Mouse (Mus musculus) forebrain, embryonic 15.5 days (tissue): ENCODE measurements at regions not wholly inside any gene's neighbourhood (a gene's known extent, or its start where the extent isn't known, plus 50 kb on each side); places are given as distances from the start of the nearest gene placed in this dataset.
A peak's percentile ranks its signal among the peaks of the same experiment; 100 is the strongest.

Experiments
- ATAC-seq: fragments of 200-750 bp; cut with Nextera tagmentation; replicated peaks from 2 replicates; pipeline ENCODE4 v1.8.0; 2017; ENCODE audit warnings: mild to moderate bottlenecking, moderate TSS enrichment, moderate library complexity
- H3K27ac ChIP-seq: fragments of 300-500 bp; sonication (generic); replicated peaks from 2 replicates; pipeline ENCODE4 v1.5.1; 2015; ENCODE audit warnings: mild to moderate bottlenecking, inconsistent platforms
- H3K27me3 ChIP-seq: fragments of 300-500 bp; sonication (generic); 2 replicates; pipeline ENCODE4 v1.6.1; 2015; ENCODE audit warnings: inconsistent platforms
- H3K36me3 ChIP-seq: fragments of 300-500 bp; sonication (generic); 2 replicates; pipeline ENCODE4 v1.6.1; 2015; ENCODE audit warnings: mild to moderate bottlenecking, inconsistent platforms
- H3K4me1 ChIP-seq: fragments of 300-500 bp; sonication (generic); 2 replicates; pipeline ENCODE4 v1.6.1; 2015; ENCODE audit warnings: inconsistent platforms
- H3K4me2 ChIP-seq: fragments of 300-500 bp; sonication (generic); replicated peaks from 2 replicates; pipeline ENCODE4 v1.6.1; 2015; ENCODE audit warnings: mild to moderate bottlenecking, inconsistent platforms
- H3K4me3 ChIP-seq: fragments of 300-500 bp; sonication (generic); 2 replicates; pipeline ENCODE4 v1.5.1; 2015; ENCODE audit warnings: mild to moderate bottlenecking, inconsistent platforms
- H3K9ac ChIP-seq: fragments of 300-500 bp; sonication (generic); replicated peaks from 2 replicates; pipeline ENCODE4 v1.6.1; 2015; ENCODE audit warnings: mild to moderate bottlenecking, inconsistent platforms
- H3K9me3 ChIP-seq: fragments of 300-500 bp; sonication (generic); 2 replicates; pipeline ENCODE4 v1.6.1; 2016; ENCODE audit warnings: inconsistent platforms
- WGBS: fragments of 180-500 bp; shearing (Covaris S2); methylation state at CpG from one replicate; pipeline ENCODE4 v1.1.7; 2015; ENCODE audit warnings: mixed read lengths; 5-methylcytosine and 5-hydroxymethylcytosine counted together

DNA sequence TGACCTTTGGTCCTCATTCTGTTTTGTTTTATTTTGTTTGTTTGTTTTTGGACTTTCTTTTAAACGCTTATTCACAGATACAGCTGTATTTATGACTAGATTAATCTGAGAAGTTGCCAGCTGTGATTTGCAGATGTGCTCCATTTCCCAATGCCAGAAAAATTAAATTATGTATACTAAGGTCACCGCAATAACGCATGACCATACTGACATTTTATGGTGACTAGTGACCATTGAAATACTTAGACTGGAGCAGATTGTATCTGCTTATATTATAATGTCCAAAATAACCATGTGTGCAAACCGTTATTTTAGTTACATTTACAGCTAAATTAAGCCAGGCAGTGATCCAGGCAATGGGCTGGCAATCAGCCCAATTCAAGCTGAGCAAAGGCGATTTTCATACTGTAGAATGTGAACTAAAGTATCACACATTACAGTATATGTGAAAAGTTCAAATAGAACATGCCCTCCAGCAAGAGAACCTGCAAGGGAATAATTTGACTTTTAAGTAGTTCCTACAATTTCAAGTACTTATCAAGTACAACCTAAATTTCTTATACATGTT, 1401.0 kb upstream of the Gm7489 start:
- Histone ChIP-seq H3K36me3 (no peaks in the 10 kb centered on the region), H3K9me3 (no peaks in the 10 kb centered on the region), H3K27ac (no peak overlapping the region), H3K9ac (no peak overlapping the region), H3K4me2 (no peak overlapping the region), H3K4me3 (no peak overlapping the region), H3K27me3 (no peaks in the 10 kb centered on the region), H3K4me1 (no peaks in the 10 kb centered on the region)
- 69% methylated on average over 5 of the region's 5 CpGs for WGBS
- ATAC-seq = no peak

DNA sequence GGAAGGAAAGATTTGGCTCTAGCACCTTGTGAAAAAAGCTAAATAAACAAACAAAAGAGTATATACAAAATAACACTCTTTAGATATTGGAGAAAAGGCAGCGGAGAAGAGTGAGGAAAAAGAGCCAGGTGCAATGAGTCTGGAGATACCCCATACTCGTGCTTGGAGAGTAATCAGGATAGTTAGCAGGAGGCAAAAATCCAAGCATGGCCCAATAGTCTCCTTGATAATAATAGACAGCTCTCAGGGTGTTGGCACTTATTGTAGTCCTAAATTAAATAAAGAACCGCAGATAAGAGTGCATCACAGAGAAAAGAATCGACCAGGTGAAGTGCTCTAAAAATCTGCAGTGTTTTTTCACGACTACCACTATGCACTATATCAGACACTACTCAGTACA, 1400.4 kb upstream of the Gm7489 start:
- Histone ChIP-seq H3K36me3 (no peaks in the 10 kb centered on the region), H3K27me3 (no peaks in the 10 kb centered on the region), H3K4me2 (no peak overlapping the region), H3K9me3 (no peaks in the 10 kb centered on the region), H3K4me3 (no peak overlapping the region), H3K9ac (no peak overlapping the region), H3K4me1 (no peaks in the 10 kb centered on the region), H3K27ac (no peak overlapping the region)
- ATAC-seq = no peak
- WGBS = 81% methylated on average over 5 of the region's 5 CpGs

DNA sequence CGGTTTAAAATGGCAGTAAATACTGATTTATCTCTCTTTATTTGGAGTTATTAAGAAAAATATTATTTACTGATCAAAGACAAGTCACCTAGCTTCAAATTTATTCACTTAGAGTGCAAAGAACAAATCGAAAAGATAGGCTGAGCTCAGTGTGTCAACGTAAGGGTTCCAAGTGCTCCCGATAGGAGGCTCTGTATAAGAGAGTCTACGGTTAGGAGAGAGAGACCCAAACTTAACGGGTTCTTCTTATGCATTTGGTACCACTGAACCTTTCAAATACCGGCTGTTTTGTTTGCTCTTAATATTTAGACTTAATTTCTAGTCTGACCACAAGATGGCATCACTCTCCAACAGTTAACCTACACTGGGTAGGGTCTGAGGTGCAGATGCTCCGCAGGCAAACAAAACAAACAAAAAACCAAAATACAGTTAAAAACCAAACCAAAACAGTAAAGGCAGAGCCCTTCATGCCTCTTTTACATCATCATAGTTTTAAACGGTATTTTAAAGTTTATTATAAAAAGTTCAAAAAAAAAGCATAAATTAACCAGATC, 1379.4 kb upstream of the Gm7489 start:
- H3K9ac ChIP-seq = no peak overlapping the region
- H3K27me3 ChIP-seq = no peaks in the 10 kb centered on the region
- no peaks in the 10 kb centered on the region for H3K9me3 ChIP-seq
- H3K36me3 ChIP-seq = no peaks in the 10 kb centered on the region
- no peak overlapping the region for H3K27ac ChIP-seq
- no peak overlapping the region for H3K4me2 ChIP-seq
- H3K4me3 ChIP-seq = no peak overlapping the region
- 28% methylated on average over 9 of the region's 9 CpGs for WGBS
- ATAC-seq = peak; percentile 87
- 0 out of 2 replicates have a peak, but pooled peaks cover 4% of the 10 kb centered on the region for H3K4me1 ChIP-seq

DNA sequence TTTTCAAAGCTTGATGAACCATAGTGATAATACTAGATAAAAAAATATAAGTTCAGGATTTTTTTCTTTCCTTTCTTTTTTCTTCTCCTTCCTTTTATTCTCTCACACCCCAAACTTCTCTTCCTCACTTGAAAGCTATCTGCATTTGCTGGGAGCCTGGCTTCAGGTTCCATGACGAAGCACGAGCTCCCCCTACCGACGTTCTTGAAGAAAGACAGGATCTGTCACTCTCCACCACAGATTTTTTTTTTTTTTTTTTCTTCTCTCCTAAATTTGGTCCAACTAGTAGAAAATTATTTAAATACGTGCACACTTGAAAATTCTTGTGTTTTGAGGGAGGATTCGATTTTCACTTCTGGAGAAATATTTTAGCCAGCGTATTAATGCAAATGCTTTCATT, 1377.8 kb upstream of the Gm7489 start:
- Histone ChIP-seq H3K4me1 (0 out of 2 replicates have a peak, but pooled peaks cover 4% of the 10 kb centered on the region), H3K9ac (no peak overlapping the region), H3K36me3 (no peaks in the 10 kb centered on the region), H3K27me3 (no peaks in the 10 kb centered on the region), H3K4me2 (no peak overlapping the region), H3K4me3 (no peak overlapping the region), H3K27ac (no peak overlapping the region), H3K9me3 (no peaks in the 10 kb centered on the region)
- 4% methylated on average over 7 of the region's 7 CpGs for WGBS
- ATAC-seq = 0 out of 2 replicates have a peak, but pooled peaks have one; percentile 9

DNA sequence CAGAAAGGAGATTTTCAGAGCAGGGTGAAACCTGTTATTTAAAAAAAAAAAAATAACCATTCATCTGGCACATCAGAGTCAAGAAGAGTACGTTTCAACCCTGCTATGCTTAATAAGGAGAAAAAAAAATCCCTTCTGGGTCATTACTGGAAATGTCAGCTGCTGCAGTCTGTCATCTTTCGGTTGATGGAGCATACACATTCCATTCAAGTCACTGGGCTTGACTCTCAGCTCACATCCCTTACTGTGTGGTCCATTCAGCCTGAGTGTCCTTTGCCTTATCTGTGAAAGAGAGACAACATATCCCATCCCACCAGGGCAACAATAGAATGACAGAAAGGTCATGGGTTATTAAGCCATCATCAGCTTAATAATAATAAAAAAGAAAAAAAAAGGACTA, 1376.1 kb upstream of the Gm7489 start:
- no peak overlapping the region for H3K4me2 ChIP-seq
- H3K9me3 ChIP-seq = no peaks in the 10 kb centered on the region
- no peaks in the 10 kb centered on the region for H3K27me3 ChIP-seq
- 0 out of 2 replicates have a peak, but pooled peaks cover 4% of the 10 kb centered on the region for H3K4me1 ChIP-seq
- WGBS = 49% methylated on average over 2 of the region's 2 CpGs
- no peak overlapping the region for H3K4me3 ChIP-seq
- H3K9ac ChIP-seq = no peak overlapping the region
- no peak overlapping the region for H3K27ac ChIP-seq
- no peak for ATAC-seq
- H3K36me3 ChIP-seq = no peaks in the 10 kb centered on the region

DNA sequence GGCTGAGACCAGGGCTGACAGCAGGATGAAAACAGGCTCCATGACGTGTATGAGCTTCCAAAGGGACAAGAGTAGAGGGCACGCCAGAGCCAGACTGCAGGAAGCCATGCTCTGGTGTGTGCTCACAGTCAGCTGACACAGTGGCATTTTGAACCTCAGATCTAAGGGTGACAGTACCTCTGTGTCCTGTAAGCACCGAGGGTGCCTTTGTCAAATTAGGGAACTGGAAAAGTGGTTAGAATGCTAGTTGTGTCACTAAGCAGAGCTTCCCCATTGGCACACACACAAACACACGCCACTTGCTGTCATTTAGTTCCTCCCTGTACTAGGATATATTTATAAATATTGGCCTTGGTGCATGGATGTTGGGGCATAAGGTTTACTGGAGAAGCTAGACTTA, 1374.6 kb upstream of the Gm7489 start:
- H3K4me2 ChIP-seq = no peak overlapping the region
- H3K9me3 ChIP-seq = no peaks in the 10 kb centered on the region
- no peak for ATAC-seq
- WGBS = 77% methylated on average over 4 of the region's 4 CpGs
- H3K9ac ChIP-seq = no peak overlapping the region
- H3K36me3 ChIP-seq = no peaks in the 10 kb centered on the region
- no peak overlapping the region for H3K4me3 ChIP-seq
- no peaks in the 10 kb centered on the region for H3K27me3 ChIP-seq
- H3K4me1 ChIP-seq = 0 out of 2 replicates have a peak, but pooled peaks cover 4% of the 10 kb centered on the region
- H3K27ac ChIP-seq = no peak overlapping the region

DNA sequence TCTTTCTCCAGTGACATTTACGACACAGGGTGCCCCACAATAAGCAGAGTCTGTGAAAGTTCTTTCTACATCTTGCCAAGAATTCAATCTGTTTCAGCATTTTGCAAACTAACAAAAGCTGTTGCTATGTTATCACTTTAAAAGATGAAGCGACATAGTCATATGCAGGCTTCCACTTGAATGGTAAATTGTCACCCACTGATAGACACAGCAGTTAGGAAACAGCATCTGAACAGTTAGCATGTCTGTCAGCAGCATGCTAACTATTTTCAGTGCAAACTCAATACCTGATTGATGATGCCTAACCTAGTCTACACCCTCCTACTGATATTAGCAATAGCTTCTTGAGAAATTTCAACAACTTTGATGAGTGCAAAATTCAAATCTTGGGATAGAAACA, 1348.1 kb upstream of the Gm7489 start:
- 76% methylated on average over 2 of the region's 2 CpGs for WGBS
- no peak overlapping the region for H3K27ac ChIP-seq
- H3K9me3 ChIP-seq = no peaks in the 10 kb centered on the region
- no peak overlapping the region for H3K4me2 ChIP-seq
- no peak overlapping the region for H3K9ac ChIP-seq
- no peak for ATAC-seq
- no peaks in the 10 kb centered on the region for H3K36me3 ChIP-seq
- no peaks in the 10 kb centered on the region for H3K27me3 ChIP-seq
- H3K4me3 ChIP-seq = no peak overlapping the region
- H3K4me1 ChIP-seq = no peaks in the 10 kb centered on the region

DNA sequence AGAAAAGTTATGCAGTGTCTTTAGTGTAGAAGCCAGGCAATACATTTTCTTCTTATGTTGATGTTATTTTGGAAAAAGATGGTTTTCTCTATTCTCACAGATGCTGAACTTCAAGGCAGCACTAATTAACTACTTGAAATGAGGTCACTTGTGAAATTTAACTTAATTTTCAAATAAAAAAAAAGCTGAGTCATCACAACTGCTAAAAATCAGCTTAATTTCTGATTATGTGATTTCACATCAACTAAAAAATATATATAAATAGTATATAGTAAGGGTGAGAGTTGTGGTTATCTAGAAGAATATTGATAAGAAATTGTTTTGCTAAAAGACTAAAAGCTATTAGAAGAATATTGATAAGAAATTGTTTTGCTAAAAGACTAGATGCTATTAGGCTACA, 1326.0 kb upstream of the Gm7489 start:
- Histone ChIP-seq H3K9me3 (no peaks in the 10 kb centered on the region), H3K4me3 (no peak overlapping the region), H3K4me1 (no peaks in the 10 kb centered on the region), H3K36me3 (no peaks in the 10 kb centered on the region), H3K27ac (no peak overlapping the region), H3K9ac (no peak overlapping the region), H3K4me2 (no peak overlapping the region), H3K27me3 (no peaks in the 10 kb centered on the region)
- ATAC-seq = no peak

DNA sequence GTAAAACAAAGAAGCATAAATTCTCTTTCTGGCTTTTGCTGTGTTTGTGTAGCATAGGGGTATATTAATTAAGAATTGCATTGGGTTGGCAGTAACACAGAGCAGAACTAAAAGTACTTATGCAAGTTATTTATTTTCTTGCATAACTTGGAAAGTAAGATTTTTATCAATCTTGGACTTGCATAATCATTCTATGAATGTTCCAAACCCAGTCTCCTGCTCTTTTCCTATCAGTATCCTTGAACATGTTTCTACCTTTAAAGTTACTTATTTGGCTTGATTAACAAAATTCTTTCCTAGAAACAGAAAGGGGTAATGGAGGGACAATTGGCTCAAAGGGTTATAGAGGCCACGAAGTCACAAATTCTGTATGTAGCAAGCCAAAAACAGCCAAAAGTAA, 1320.6 kb upstream of the Gm7489 start:
- Histone ChIP-seq H3K4me2 (no peak overlapping the region), H3K4me1 (no peaks in the 10 kb centered on the region), H3K9ac (no peak overlapping the region), H3K9me3 (no peaks in the 10 kb centered on the region), H3K27me3 (no peaks in the 10 kb centered on the region), H3K27ac (no peak overlapping the region), H3K4me3 (no peak overlapping the region), H3K36me3 (no peaks in the 10 kb centered on the region)
- whole genome bisulfite sequencing = 92% methylated on average over 1 of the region's 1 CpGs
- no peak for ATAC-seq

DNA sequence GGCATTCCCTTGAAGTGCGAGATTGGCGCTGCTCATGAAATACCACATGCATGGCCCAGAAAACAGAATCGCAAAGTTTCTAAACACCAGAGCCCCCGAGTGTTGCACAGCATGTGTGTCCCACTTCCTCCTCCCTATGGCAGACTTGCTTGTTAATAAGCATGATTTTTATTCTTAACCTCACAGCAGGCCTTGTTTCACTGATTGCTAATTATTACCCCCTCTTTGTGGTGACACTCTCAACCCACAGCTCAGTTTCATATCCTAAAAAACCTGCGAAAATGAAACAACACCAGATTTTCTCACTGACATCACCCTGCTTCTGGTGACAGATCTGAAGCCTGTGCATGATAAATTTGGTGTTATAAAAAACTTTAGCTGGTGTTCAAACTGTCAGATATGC, 1319.3 kb upstream of the Gm7489 start:
- H3K4me1 ChIP-seq = no peaks in the 10 kb centered on the region
- H3K4me3 ChIP-seq = no peak overlapping the region
- no peak overlapping the region for H3K4me2 ChIP-seq
- H3K9ac ChIP-seq = no peak overlapping the region
- 41% methylated on average over 5 of the region's 5 CpGs for WGBS
- H3K9me3 ChIP-seq = no peaks in the 10 kb centered on the region
- peak; percentile 94 for ATAC-seq
- no peaks in the 10 kb centered on the region for H3K27me3 ChIP-seq
- no peak overlapping the region for H3K27ac ChIP-seq
- no peaks in the 10 kb centered on the region for H3K36me3 ChIP-seq

DNA sequence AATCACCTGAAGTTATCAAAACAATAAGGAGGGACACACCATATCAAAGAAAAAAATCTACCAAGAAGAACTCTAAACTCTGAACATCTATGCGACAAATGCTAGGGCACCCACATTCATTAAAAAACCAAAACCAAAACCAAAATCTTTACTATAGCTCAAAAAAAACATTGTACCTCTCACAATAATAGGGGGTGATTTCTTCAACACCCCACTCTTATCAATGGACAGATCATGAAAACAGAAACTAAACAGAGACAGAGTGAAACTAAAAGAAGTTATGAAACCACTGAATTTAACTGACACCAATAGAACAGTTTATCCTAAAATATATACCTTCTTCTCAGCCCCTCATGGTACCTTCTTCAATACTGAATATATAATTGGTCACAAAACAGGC, 1314.5 kb upstream of the Gm7489 start:
- 96% methylated on average over 1 of the region's 1 CpGs for WGBS
- Histone ChIP-seq H3K4me3 (no peak overlapping the region), H3K27me3 (no peaks in the 10 kb centered on the region), H3K27ac (no peak overlapping the region), H3K4me2 (no peak overlapping the region), H3K9ac (no peak overlapping the region), H3K9me3 (no peaks in the 10 kb centered on the region), H3K36me3 (no peaks in the 10 kb centered on the region), H3K4me1 (no peaks in the 10 kb centered on the region)
- ATAC-seq = no peak

DNA sequence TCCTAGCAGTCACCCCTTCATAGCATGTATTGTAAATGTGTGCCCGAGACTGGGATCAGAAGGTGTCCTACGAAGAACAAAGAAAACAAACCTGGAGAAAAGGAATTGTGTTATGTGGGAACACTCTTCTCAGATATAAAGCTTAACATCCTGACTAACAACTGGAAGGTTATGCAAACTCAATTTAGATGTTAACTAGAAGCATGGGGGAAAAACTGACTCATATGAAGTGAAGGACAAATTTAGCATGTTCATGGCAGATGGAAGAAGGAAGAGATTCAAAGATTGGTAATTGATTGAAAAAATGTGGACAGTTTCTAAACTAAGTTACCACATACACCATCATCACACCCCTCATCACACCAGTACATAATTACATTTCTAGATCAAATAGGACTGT, 1307.1 kb upstream of the Gm7489 start:
- ATAC-seq = no peak
- WGBS = 90% methylated on average over 2 of the region's 2 CpGs
- H3K36me3 ChIP-seq = no peaks in the 10 kb centered on the region

DNA sequence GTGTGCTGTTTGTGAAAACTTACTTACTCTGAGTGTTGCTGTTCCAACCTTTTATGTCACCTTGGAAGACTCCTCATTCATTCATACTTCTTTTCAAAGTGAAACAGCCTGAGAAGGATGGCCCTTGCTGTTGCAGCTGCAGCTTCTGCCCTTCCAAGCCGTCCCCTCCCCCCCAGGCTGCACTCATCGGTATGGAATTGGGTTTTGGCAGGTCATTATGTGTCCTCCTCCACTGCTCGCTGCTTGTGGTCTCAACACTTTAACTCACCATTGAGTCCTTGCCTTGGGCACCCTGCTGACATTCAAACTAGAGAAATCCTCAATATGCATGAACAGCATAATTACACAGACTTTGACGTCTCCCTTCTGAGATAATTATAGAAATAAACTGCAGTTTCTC, 1295.3 kb upstream of the Gm7489 start:
- no peak for ATAC-seq
- H3K9ac ChIP-seq = no peak overlapping the region
- WGBS = 25% methylated on average over 4 of the region's 4 CpGs
- no peaks in the 10 kb centered on the region for H3K9me3 ChIP-seq
- H3K4me2 ChIP-seq = no peak overlapping the region
- no peaks in the 10 kb centered on the region for H3K36me3 ChIP-seq
- no peak overlapping the region for H3K4me3 ChIP-seq
- no peaks in the 10 kb centered on the region for H3K4me1 ChIP-seq
- no peaks in the 10 kb centered on the region for H3K27me3 ChIP-seq
- no peak overlapping the region for H3K27ac ChIP-seq

More for the DNA sequence above, 1307.1 kb upstream of the Gm7489 start:
- H3K9ac ChIP-seq = no peak overlapping the region
- no peaks in the 10 kb centered on the region for H3K27me3 ChIP-seq
- H3K27ac ChIP-seq = no peak overlapping the region
- H3K9me3 ChIP-seq = no peaks in the 10 kb centered on the region
- H3K4me1 ChIP-seq = no peaks in the 10 kb centered on the region
- H3K4me3 ChIP-seq = no peak overlapping the region
- no peak overlapping the region for H3K4me2 ChIP-seq
